Mouse (Mus musculus): Measurements from ENCODE around the gene Gcfc2.

DNA sequence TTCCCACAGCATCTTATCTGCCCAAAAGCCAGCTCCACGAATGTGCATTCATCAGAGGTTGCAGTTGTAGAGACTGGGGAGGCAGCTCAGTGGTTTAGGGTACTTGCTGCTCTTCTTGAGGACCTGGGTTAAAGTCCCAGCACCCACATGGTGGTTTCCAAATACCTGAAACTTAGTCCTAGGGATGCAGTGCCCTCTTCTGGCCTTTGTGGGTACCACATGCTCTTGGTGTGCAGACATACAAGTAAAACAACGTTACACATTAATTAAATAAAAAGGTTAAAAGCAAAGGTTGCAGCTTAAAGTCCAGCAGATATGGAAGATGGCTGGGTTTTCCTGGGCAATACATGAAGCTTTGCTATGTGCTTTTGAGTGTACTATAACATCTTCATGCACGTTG, 9.8 kb downstream of the Gcfc2 start:
- no peak for TF ChIP-seq CTCF (IDR thresholded peaks at IDR 0.05; ENCODE audit: extremely low read depth, insufficient read depth, insufficient read length, insufficient replicate concordance)
- no peak for TF ChIP-seq POLR2A (IDR thresholded peaks at IDR 0.05; ENCODE audit: low read depth, low read length)
